Mouse (Mus musculus): ENCODE data around the gene Gucy2e.

The Gucy2e gene

GRCm38 (mm10) chr11:69169313-69169712, 67.5 kb downstream of the Gucy2e start:
- no peak for DNase-seq

Measured in thymus, postnatal 25 days (tissue).